Mouse (Mus musculus) CD8-positive naive resting alpha-beta T cell, adult 2 months (primary cell): ENCODE results near the gene Zfp768.

Experiments
- DNase-seq, 2 experiments: peaks; one replicate each; pipeline ENCODE4 v3.0.0; 2022; ENCODE audit warnings: low read depth in 2 of 2, low spot score in 2 of 2

Zfp768 gene

GRCm38 (mm10) chr7:127308431-127308830, 37.0 kb downstream of the Zfp768 start:
- no peak for DNase-seq

GRCm38 (mm10) chr7:127297586-127298193, 47.7 kb downstream of the Zfp768 start:
- no peak for DNase-seq

GRCm38 (mm10) chr7:127296786-127297555, 48.4 kb downstream of the Zfp768 start:
- DNase-seq, result no peak

GRCm38 (mm10) chr7:127296098-127296497, 49.3 kb downstream of the Zfp768 start, which contains the start of gene Itgal:
Gene Itgal (plus strand): TSS chr7:127296260.
- peak; percentile 61 to 66 for DNase-seq
